22 mouse cellular contexts compared by ENCODE assay signal in genomic region chr10:127303136-127303535, GRCm38 (mm10). TPM values are rescaled to one million over a fixed set of nuclear protein-coding genes. Genes with fewer than 3 reads are reported as not detected.
DNase-seq lines count a peak whose midpoint lies in the region; ATAC-seq and TF ChIP-seq lines count a peak whose summit lies in the region.
"Had no signal": no experiment of that assay in that cellular context is flagged by ENCODE, and none has a peak within 500 bp of the region (broad histone marks: within the 10 kb centered on the region; RNA-seq: fewer than 3 reads in every experiment).

No protein-coding gene starts in this region.

- peaks cover 99% of the 10 kb centered on the region for H3K36me3 ChIP-seq in megakaryocyte, embryonic 14.5 days (replicated peaks; ENCODE audit: low read length)

- H3K4me1 ChIP-seq in megakaryocyte, embryonic 14.5 days, result peaks cover 13% of the 10 kb centered on the region
- H3K4me1 ChIP-seq in bone marrow, adult 2 months (ENCODE audit: control insufficient read depth, insufficient read depth, low read length), result no peaks in the 10 kb centered on the region
- H3K4me1 ChIP-seq: embryonic facial prominence, embryonic 13.5 days; embryonic facial prominence, embryonic 15.5 days; forebrain, embryonic 10.5 days; forebrain, embryonic 12.5 days had no signal

- ATAC-seq in megakaryocyte, adult 5-6 weeks (ENCODE audit: poor library complexity, severe bottlenecking), result no peak
- ATAC-seq: forebrain, embryonic 14.5 days; forebrain, embryonic 16.5 days had no signal

- 87% methylated on average over 11 of the region's 11 CpGs for WGBS in bone marrow, adult 2 months

- no peak overlapping the region for H3K27ac ChIP-seq in bone marrow, adult 2 months (ENCODE audit: control insufficient read depth, insufficient read depth, low read depth, low read length, poor library complexity)
- H3K27ac ChIP-seq: embryonic facial prominence, embryonic 13.5 days; embryonic facial prominence, embryonic 15.5 days; forebrain, embryonic 10.5 days; forebrain, embryonic 12.5 days had no signal

- peak overlapping the region; percentile 60 for H3K4me3 ChIP-seq in megakaryocyte, embryonic 14.5 days (replicated peaks)
- no peak overlapping the region for H3K4me3 ChIP-seq in bone marrow, adult 2 months (replicated peaks; ENCODE audit: control insufficient read depth, low read depth, low read length)
- H3K4me3 ChIP-seq: embryonic facial prominence, embryonic 13.5 days; embryonic facial prominence, embryonic 15.5 days; erythroblast, embryonic 14.5 days; forebrain, embryonic 10.5 days; forebrain, embryonic 12.5 days had no signal

- no peaks in the 10 kb centered on the region for H3K27me3 ChIP-seq in megakaryocyte, embryonic 14.5 days (replicated peaks)
- H3K27me3 ChIP-seq: embryonic facial prominence, embryonic 13.5 days; embryonic facial prominence, embryonic 15.5 days; forebrain, embryonic 12.5 days had no signal

- 0 out of 2 replicates have a peak, but pooled peaks have one; percentile 7 for TF ChIP-seq POLR2A in bone marrow, adult 2 months (IDR thresholded peaks at IDR 0.05; ENCODE audit: borderline replicate concordance, control insufficient read depth, low read depth, low read length)

- no peaks in the 10 kb centered on the region for H3K9me3 ChIP-seq in megakaryocyte, embryonic 14.5 days
- H3K9me3 ChIP-seq: embryonic facial prominence, embryonic 13.5 days; embryonic facial prominence, embryonic 15.5 days; forebrain, embryonic 10.5 days; forebrain, embryonic 12.5 days had no signal

- DNase-seq in natural killer cell, adult 2 months (ENCODE audit: low spot score in 2 of 2), result peak; percentile 60 to 76
- DNase-seq in cerebellum, adult 8-10 months, result no peak
- DNase-seq: adrenal gland, adult 2 months; adrenal gland, postnatal 10 days; adrenal gland, postnatal 25 days; cerebellum, adult 11-12 months; cerebellum, adult 2 months; cerebellum, adult 9-11 months; cerebellum, postnatal 14 days; cerebellum, postnatal 36 days; embryo, embryonic 11 days had no signal

- no peak for TF ChIP-seq CTCF in bone marrow, adult 2 months (IDR thresholded peaks at IDR 0.05; ENCODE audit: control insufficient read depth, insufficient read depth, low read length)

RNA-seq across cellular contexts. Expression of gene Mars, which starts 8.4 kb away (rescaled TPM):
- 26.0 and 101 TPM in 2 replicates for polyA plus RNA-seq in megakaryocyte, embryonic 14.5 days (2012; ENCODE audit: insufficient read depth, low replicate concordance)
- 38.4 and 47.8 TPM in 2 replicates for total RNA-seq in megakaryocyte, adult 5-6 weeks (2015)
- total RNA-seq in megakaryocyte, adult 5-6 weeks (2017), result 80.3 and 95.2 TPM in 2 replicates
- 41.6 and 85.0 TPM in 2 replicates for polyA plus RNA-seq in bone marrow, adult 2 months (2011; ENCODE audit: insufficient read depth, insufficient read length, low replicate concordance, missing spikeins)

RNA-seq across cellular contexts. Expression of gene Mbd6, which starts 14.3 kb away (rescaled TPM):
- 245 and 640 TPM in 2 replicates for polyA plus RNA-seq in megakaryocyte, embryonic 14.5 days (2012; ENCODE audit: insufficient read depth, low replicate concordance)
- 40.4 and 48.4 TPM in 2 replicates for total RNA-seq in megakaryocyte, adult 5-6 weeks (2015)
- total RNA-seq in megakaryocyte, adult 5-6 weeks (2017), result 5.6 and 8.9 TPM in 2 replicates
- 75.9 and 131 TPM in 2 replicates for polyA plus RNA-seq in bone marrow, adult 2 months (2011; ENCODE audit: insufficient read depth, insufficient read length, low replicate concordance, missing spikeins)

RNA-seq across cellular contexts. Expression of gene Arhgap9, which starts 18.6 kb away (rescaled TPM):
- polyA plus RNA-seq in megakaryocyte, embryonic 14.5 days (2012; ENCODE audit: insufficient read depth, low replicate concordance), result 6.1 and 10.4 TPM in 2 replicates
- total RNA-seq in megakaryocyte, adult 5-6 weeks (2015), result 135 and 138 TPM in 2 replicates
- 96.8 and 108 TPM in 2 replicates for total RNA-seq in megakaryocyte, adult 5-6 weeks (2017)
- 30.1 and 77.2 TPM in 2 replicates for polyA plus RNA-seq in bone marrow, adult 2 months (2011; ENCODE audit: insufficient read depth, insufficient read length, low replicate concordance, missing spikeins)

RNA-seq across cellular contexts. Expression of gene Dctn2, which starts 37.0 kb away (rescaled TPM):
- polyA plus RNA-seq in megakaryocyte, embryonic 14.5 days (2012; ENCODE audit: insufficient read depth, low replicate concordance), result 176 and 219 TPM in 2 replicates
- 78.9 and 82.6 TPM in 2 replicates for total RNA-seq in megakaryocyte, adult 5-6 weeks (2015)
- 90.1 and 96.4 TPM in 2 replicates for total RNA-seq in megakaryocyte, adult 5-6 weeks (2017)
- 68.6 and 115 TPM in 2 replicates for polyA plus RNA-seq in bone marrow, adult 2 months (2011; ENCODE audit: insufficient read depth, insufficient read length, low replicate concordance, missing spikeins)

RNA-seq across cellular contexts. Expression of gene Gli1, which starts 38.6 kb away (rescaled TPM):
- 0.02 TPM in 1 of 2 replicates, not detected in the other for polyA plus RNA-seq in megakaryocyte, embryonic 14.5 days (2012; ENCODE audit: insufficient read depth, low replicate concordance)
- not detected in 2 replicates for total RNA-seq in megakaryocyte, adult 5-6 weeks (2015)
- total RNA-seq in megakaryocyte, adult 5-6 weeks (2017), result not detected in 2 replicates
- 2.2 TPM in 1 of 2 replicates, not detected in the other for polyA plus RNA-seq in bone marrow, adult 2 months (2011; ENCODE audit: insufficient read depth, insufficient read length, low replicate concordance, missing spikeins)
- total RNA-seq: common myeloid progenitor, adult 5-6 weeks had no signal
- polyA plus RNA-seq: erythroblast, embryonic 14.5 days had no signal
